Mouse (Mus musculus) midbrain, embryonic 13.5 days (tissue): ENCODE results near the gene H2afb2. TPM values are rescaled to one million over a fixed set of nuclear protein-coding genes. Genes with fewer than 3 reads are reported as not detected.

Experiments used
- ATAC-seq: fragments of 200-750 bp; cut with Nextera tagmentation; 2 replicates; pipeline ENCODE4 v1.8.0; 2017; ENCODE audit warnings: mild to moderate bottlenecking, moderate TSS enrichment, moderate library complexity
- H3K27ac ChIP-seq: fragments of 300-500 bp; sonication (generic); 2 replicates; pipeline ENCODE4 v1.5.1; 2015; ENCODE audit warnings: inconsistent platforms, mild to moderate bottlenecking, moderate library complexity
- H3K27me3 ChIP-seq: fragments of 300-500 bp; sonication (generic); 2 replicates; pipeline ENCODE4 v1.6.1; 2015; ENCODE audit warnings: mild to moderate bottlenecking, inconsistent platforms
- H3K36me3 ChIP-seq: fragments of 300-500 bp; sonication (generic); 2 replicates; pipeline ENCODE4 v1.6.1; 2015; ENCODE audit warnings: mild to moderate bottlenecking, inconsistent platforms
- H3K4me1 ChIP-seq: fragments of 300-500 bp; sonication (generic); replicated peaks from 2 replicates; pipeline ENCODE4 v1.6.1; 2015; ENCODE audit warnings: inconsistent platforms
- H3K4me2 ChIP-seq: fragments of 300-500 bp; sonication (generic); replicated peaks from 2 replicates; pipeline ENCODE4 v1.6.1; 2015; ENCODE audit warnings: moderate library complexity, mild to moderate bottlenecking, inconsistent platforms
- H3K4me3 ChIP-seq: fragments of 300-500 bp; sonication (generic); replicated peaks from 2 replicates; pipeline ENCODE4 v1.5.1; 2015; ENCODE audit warnings: mild to moderate bottlenecking, inconsistent platforms
- H3K9ac ChIP-seq: fragments of 300-500 bp; sonication (generic); replicated peaks from 2 replicates; pipeline ENCODE4 v1.6.1; 2015; ENCODE audit warnings: mild to moderate bottlenecking, inconsistent platforms
- H3K9me3 ChIP-seq: fragments of 300-500 bp; sonication (generic); 2 replicates; pipeline ENCODE4 v1.6.1; 2016; ENCODE audit warnings: mild to moderate bottlenecking, inconsistent platforms
- WGBS: fragments of 180-500 bp; shearing (Covaris S2); methylation state at CpG from one replicate; pipeline ENCODE4 v1.1.7; 2015; 5-methylcytosine and 5-hydroxymethylcytosine counted together
- polyA plus RNA-seq: library from polyadenylated mRNA; unstranded; fragments of >200 nt; fragmentation: Nextera tagmentation; extraction: Ambion mirVana; gene quantifications from 2 replicates; pipeline ENCODE4 v1.2.1, GENCODE M21; 2015

H2afb2 gene
- not detected in 2 replicates for polyA plus RNA-seq

- ATAC-seq: no peak
- Histone ChIP-seq H3K27me3 (no peaks in the 10 kb centered on the region), H3K4me2 (no peak within 1 kb of the TSS), H3K4me1 (no peaks in the 10 kb centered on the region), H3K4me3 (no peak within 1 kb of the TSS), H3K9ac (no peak within 1 kb of the TSS), H3K36me3 (no peaks in the 10 kb centered on the region), H3K27ac (no peak within 1 kb of the TSS), H3K9me3 (no peaks in the 10 kb centered on the region)
- WGBS: 91% methylated on average over 6 of the region's 6 CpGs
Measured at GRCm38 (mm10) chrX:116680878-116681277, at the start of gene H2afb2. TSS of gene H2afb2 (plus strand) at chrX:116681178.

Other genes starting within 250 kb of the H2afb2 start
- gene Cpxcr1, start 232.2 kb upstream of the H2afb2 start, polyA plus RNA-seq: not detected in 2 replicates